Mouse (Mus musculus) layer of hippocampus, adult 2 months (tissue): ENCODE data around the gene Sorbs1. TPM values are rescaled to one million over a fixed set of nuclear protein-coding genes. Genes with fewer than 3 reads are reported as not detected.

ENCODE experiments used
- DNase-seq, 2 experiments: peaks; one replicate each; pipeline ENCODE4 v3.0.0; 2022; ENCODE audit warnings: low spot score in 2 of 2
- H3K27ac ChIP-seq: fragments of 200-600 bp; 2 replicates; pipeline ENCODE4 v1.8.1; 2022
- H3K4me3 ChIP-seq: fragments of 200-600 bp; 2 replicates; pipeline ENCODE4 v1.8.1; 2022; ENCODE audit warnings: mild to moderate bottlenecking
- CTCF ChIP-seq: fragments of 200-600 bp; conservative IDR thresholded peaks from 2 replicates; pipeline ENCODE4 v1.8.1; 2022; ENCODE audit warnings: antibody characterized with exemption, mild to moderate bottlenecking, moderate library complexity
- total RNA-seq, 2 experiments: library from RNA; stranded (reverse); gene quantifications; 2 replicates each; pipeline ENCODE4 v1.2.3; 2021

The Sorbs1 gene
- total RNA-seq, 2 experiments from 2014 or later = 222 to 229 TPM

- TF ChIP-seq CTCF = no peak
- DNase-seq = no peak
- Histone ChIP-seq H3K27ac (0 out of 2 replicates have a peak overlapping the region, but pooled peaks have one; percentile 46), H3K4me3 (no peak overlapping the region)
Measured at GRCm38 (mm10) chr19:40293791-40294190, 219.8 kb downstream of the Sorbs1 start.

DNA sequence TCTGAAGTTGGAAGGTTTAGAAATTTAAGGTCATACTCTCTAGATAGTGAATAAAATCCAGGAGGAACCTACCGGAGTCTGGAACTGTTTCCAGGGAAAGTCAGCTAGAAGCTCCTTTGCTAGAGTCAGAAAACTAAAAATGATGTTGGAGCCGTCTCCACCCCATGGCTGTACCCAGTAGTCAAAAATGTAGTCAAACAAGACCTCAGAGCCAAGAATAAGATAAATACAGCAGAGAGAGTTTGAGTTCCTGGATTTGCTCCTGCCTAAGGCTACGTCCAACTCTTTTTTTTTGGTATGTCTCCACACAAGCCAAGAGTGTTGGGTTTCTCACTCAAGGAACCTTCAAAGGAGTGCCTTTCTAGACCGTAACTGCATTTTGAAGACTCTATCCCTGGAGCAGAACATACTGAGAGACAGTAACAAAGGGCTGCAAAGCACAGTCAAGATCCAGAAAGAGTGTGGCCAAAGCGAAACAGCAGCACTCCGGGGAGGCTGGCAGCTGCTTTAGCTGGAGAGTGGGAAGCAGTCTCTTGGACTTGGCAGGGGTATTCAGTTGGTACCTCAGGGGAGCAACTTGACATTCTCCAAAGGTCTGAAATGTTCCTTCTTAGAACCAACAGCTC, 223.4 kb downstream of the Sorbs1 start:
- H3K27ac ChIP-seq = peak overlapping the region; percentile 19; the same call in 1 of the 2 replicates
- no peak for DNase-seq
- no peak for TF ChIP-seq CTCF
- H3K4me3 ChIP-seq = no peak overlapping the region

GRCm38 (mm10) chr19:40288415-40288814, 225.2 kb downstream of the Sorbs1 start:
- Histone ChIP-seq H3K27ac (no peak overlapping the region), H3K4me3 (no peak overlapping the region)
- DNase-seq = no peak
- TF ChIP-seq CTCF = no peak

GRCm38 (mm10) chr19:40284704-40285103, 228.9 kb downstream of the Sorbs1 start:
- no peak overlapping the region for H3K27ac ChIP-seq
- DNase-seq = no peak
- TF ChIP-seq CTCF = no peak
- no peak overlapping the region for H3K4me3 ChIP-seq

GRCm38 (mm10) chr19:40283415-40283814, 230.2 kb downstream of the Sorbs1 start:
- no peak for DNase-seq
- no peak for TF ChIP-seq CTCF
- Histone ChIP-seq H3K27ac (no peak overlapping the region), H3K4me3 (no peak overlapping the region)

GRCm38 (mm10) chr19:40278372-40279023, 235.1 kb downstream of the Sorbs1 start:
- no peak overlapping the region for H3K4me3 ChIP-seq
- TF ChIP-seq CTCF = no peak
- no peak for DNase-seq
- H3K27ac ChIP-seq = no peak overlapping the region

- TF ChIP-seq CTCF = no peak
- H3K4me3 ChIP-seq = no peak overlapping the region
- H3K27ac ChIP-seq = no peak overlapping the region
- DNase-seq = no peak
Measured at GRCm38 (mm10) chr19:40277494-40277893, 236.1 kb downstream of the Sorbs1 start.

DNA sequence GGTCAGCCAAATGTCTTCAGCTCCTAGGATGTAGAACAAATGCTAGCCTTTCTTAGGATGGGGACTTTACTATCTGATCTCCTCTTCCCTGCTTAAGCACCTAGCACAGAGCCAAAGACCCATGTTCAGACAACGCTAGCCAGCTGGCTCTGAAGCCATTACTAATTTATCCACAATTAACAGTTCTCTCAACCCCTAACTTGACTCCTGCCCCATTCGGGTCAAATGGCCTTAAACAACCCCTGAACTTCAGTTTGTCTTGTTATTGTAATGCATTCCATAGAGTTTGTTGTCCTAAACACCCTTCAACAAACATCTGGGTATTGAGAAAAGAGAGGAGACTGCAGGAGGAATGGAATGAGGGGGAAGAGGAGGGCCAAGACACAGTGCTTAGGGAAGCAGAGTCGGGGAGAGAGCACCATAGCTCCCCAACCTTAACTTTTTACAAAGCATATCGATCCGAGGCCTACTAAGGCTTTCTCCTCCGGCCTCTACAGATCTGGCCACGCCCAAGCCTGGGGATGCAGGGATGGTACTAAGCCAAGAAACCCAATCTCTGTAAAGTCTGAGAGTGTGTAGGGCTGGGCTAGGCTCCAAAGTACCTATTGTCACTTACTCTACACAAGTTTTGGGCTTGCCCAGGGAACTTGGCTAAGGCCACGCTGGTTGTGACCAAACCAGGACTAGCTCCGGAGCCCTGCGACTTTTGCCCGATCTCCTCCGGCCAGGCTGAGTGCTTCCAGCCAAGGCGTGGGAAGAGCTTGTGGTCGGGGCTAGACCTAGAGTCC, 238.0 kb downstream of the Sorbs1 start:
- H3K4me3 ChIP-seq = no peak overlapping the region
- no peak overlapping the region for H3K27ac ChIP-seq
- no peak for TF ChIP-seq CTCF
- DNase-seq = no peak

- TF ChIP-seq CTCF = no peak
- H3K27ac ChIP-seq = no peak overlapping the region
- H3K4me3 ChIP-seq = no peak overlapping the region
- no peak for DNase-seq
Measured at GRCm38 (mm10) chr19:40272674-40273073, 240.9 kb downstream of the Sorbs1 start.

- DNase-seq = no peak
- H3K27ac ChIP-seq = no peak within 1 kb of the TSS
Measured at GRCm38 (mm10) chr19:40271308-40271892, 242.2 kb downstream of the Sorbs1 start, which contains the start of gene Pdlim1. Gene Pdlim1, minus strand, starts transcription at chr19:40271842.

DNA sequence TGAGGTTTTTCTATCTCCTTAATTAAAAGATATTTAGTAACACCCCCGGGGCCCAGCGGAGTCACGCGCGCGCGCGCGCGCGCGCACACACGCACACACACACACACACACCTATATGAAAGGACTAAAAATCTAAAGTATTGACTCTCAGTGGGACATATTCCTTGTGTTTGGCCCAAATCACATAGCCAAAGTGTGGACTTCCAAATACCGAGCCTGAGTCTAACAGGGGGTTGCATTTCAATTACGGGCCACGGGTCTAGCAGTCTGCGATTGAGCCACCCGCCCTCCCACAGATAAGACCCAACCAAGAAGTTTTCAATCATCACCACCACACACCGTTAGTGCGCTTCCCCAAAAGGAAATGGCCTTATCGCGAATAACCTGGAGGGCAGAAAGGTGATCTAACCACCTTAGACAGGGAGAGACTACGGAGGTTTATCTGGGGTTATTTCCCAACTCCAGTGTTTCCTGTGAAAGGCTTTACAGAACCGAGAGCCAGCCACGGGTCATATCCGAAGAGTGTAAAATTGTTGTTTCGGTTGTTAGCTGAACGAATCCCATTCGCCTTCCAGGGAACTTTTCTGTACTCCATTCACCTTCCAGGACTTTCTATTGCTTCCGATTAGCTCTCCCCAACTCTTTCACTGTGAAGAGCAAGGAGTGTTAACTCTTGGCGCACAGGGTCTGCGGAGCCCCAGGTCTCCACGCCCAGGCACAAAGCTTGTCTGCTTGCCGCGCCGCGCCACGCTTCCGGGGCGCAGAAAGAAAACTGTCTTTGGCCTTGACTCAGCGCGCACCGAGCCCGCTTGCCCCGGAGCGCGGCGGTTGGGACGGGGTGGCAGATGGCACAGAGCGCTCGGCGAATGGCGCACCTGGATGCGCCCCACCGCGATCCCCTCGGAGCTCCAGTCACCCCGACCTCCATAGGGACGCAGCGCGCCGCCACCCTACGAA, 242.9 kb downstream of the Sorbs1 start:
- Histone ChIP-seq H3K27ac (no peak overlapping the region), H3K4me3 (peak overlapping the region; percentile 61)
- no peak for TF ChIP-seq CTCF
- no peak for DNase-seq

More at GRCm38 (mm10) chr19:40271308-40271892, 242.2 kb downstream of the Sorbs1 start, which contains the start of gene Pdlim1:
- H3K4me3 ChIP-seq = peak within 1 kb of the TSS; percentile 61
- no peak for TF ChIP-seq CTCF

DNA sequence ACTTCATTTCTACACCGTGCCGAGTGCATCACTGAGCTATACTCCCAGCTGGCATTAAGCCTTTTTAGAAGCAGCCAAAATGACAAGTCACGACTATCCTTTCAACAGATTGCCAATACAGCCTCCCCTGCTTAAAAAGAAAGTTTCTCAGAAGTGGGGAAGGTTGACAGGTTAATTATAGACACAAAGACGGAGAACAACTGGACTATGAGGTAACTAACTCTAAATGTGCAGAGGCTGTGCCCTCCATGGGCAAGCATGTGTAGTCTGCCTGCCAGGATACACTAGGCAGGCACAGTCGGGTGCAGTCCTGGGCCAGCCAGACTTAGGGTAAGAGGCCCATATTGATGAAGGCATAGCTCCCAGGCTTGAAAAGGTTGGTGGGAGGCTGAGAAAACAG, 244.1 kb downstream of the Sorbs1 start:
- Histone ChIP-seq H3K27ac (no peak overlapping the region), H3K4me3 (no peak overlapping the region)
- no peak for DNase-seq
- no peak for TF ChIP-seq CTCF
